Mouse (Mus musculus): ENCODE results near the gene Cenpw.

The Cenpw gene

GRCm38 (mm10) chr10:30199916-30200826 lies at the start of gene Cenpw:
Gene Cenpw (minus strand): TSS chr10:30200560.
- TF ChIP-seq GATA4 (IDR thresholded peaks at IDR 0.05; ENCODE audit: insufficient replicate concordance, low read length), result no peak

GRCm38 (mm10) chr10:30249654-30250053 lies 49.3 kb upstream of the Cenpw start:
- TF ChIP-seq GATA4 (IDR thresholded peaks at IDR 0.05; ENCODE audit: insufficient replicate concordance, low read length), result no peak

- TF ChIP-seq GATA4 (IDR thresholded peaks at IDR 0.05; ENCODE audit: insufficient replicate concordance, low read length), result no peak
Measured at GRCm38 (mm10) chr10:30199501-30199900, 859 bp downstream of the Cenpw start.

GRCm38 (mm10) chr10:30167700-30168099 lies 32.7 kb downstream of the Cenpw start:
- no peak for TF ChIP-seq GATA4 (IDR thresholded peaks at IDR 0.05; ENCODE audit: insufficient replicate concordance, low read length)
